Mouse (Mus musculus) midbrain, embryonic 15.5 days (tissue): ENCODE results near the gene Nfat5. TPM values are rescaled to one million over a fixed set of nuclear protein-coding genes. Genes with fewer than 3 reads are reported as not detected.

Experiments
- ATAC-seq: fragments of 200-750 bp; cut with Nextera tagmentation; replicated peaks from 2 replicates; pipeline ENCODE4 v1.8.0; 2017; ENCODE audit warnings: moderate TSS enrichment
- H3K27ac ChIP-seq: fragments of 300-500 bp; sonication (generic); 2 replicates; pipeline ENCODE4 v1.5.1; 2015; ENCODE audit warnings: mild to moderate bottlenecking, inconsistent platforms
- H3K27me3 ChIP-seq: fragments of 300-500 bp; sonication (generic); replicated peaks from 2 replicates; pipeline ENCODE4 v1.6.1; 2015; ENCODE audit warnings: inconsistent platforms
- H3K36me3 ChIP-seq: fragments of 300-500 bp; sonication (generic); replicated peaks from 2 replicates; pipeline ENCODE4 v1.6.1; 2015; ENCODE audit warnings: inconsistent platforms
- H3K4me1 ChIP-seq: fragments of 300-500 bp; sonication (generic); 2 replicates; pipeline ENCODE4 v1.6.1; 2015; ENCODE audit warnings: inconsistent platforms
- H3K4me2 ChIP-seq: fragments of 300-500 bp; sonication (generic); 2 replicates; pipeline ENCODE4 v1.6.1; 2015; ENCODE audit warnings: inconsistent platforms, mild to moderate bottlenecking, moderate library complexity
- H3K4me3 ChIP-seq: fragments of 300-500 bp; sonication (generic); 2 replicates; pipeline ENCODE4 v1.5.1; 2015; ENCODE audit warnings: mild to moderate bottlenecking, inconsistent platforms
- H3K9ac ChIP-seq: fragments of 300-500 bp; sonication (generic); 2 replicates; pipeline ENCODE4 v1.6.1; 2015; ENCODE audit warnings: mild to moderate bottlenecking, inconsistent platforms
- H3K9me3 ChIP-seq: fragments of 300-500 bp; sonication (generic); 2 replicates; pipeline ENCODE4 v1.6.1; 2016; ENCODE audit warnings: inconsistent platforms
- WGBS: fragments of 180-500 bp; shearing (Covaris S2); methylation state at CpG from one replicate; pipeline ENCODE4 v1.1.7; 2015; ENCODE audit warnings: mixed read lengths; 5-methylcytosine and 5-hydroxymethylcytosine counted together
- polyA plus RNA-seq: library from polyadenylated mRNA; unstranded; fragments of >200 nt; fragmentation: Nextera tagmentation; extraction: Ambion mirVana; gene quantifications from 2 replicates; pipeline ENCODE4 v1.2.1, GENCODE M21; 2015

Nfat5 gene
- polyA plus RNA-seq, 1 experiment from 2014 or later = 12.3 TPM

GRCm38 (mm10) chr8:107295450-107295849 is 2.2 kb downstream of the Nfat5 start:
- Histone ChIP-seq H3K27me3 (no peaks in the 10 kb centered on the region), H3K4me3 (no peak overlapping the region), H3K9me3 (no peaks in the 10 kb centered on the region), H3K27ac (no peak overlapping the region), H3K4me1 (peaks cover 28% of the 10 kb centered on the region), H3K9ac (no peak overlapping the region), H3K4me2 (peak overlapping the region; percentile 63; the same call in 1 of the 2 replicates), H3K36me3 (no peaks in the 10 kb centered on the region)
- ATAC-seq = no peak
- WGBS = 63% methylated on average over 1 of the region's 1 CpGs

- Histone ChIP-seq H3K27me3 (no peaks in the 10 kb centered on the region), H3K9me3 (no peaks in the 10 kb centered on the region), H3K4me2 (no peak overlapping the region), H3K27ac (no peak overlapping the region), H3K36me3 (no peaks in the 10 kb centered on the region), H3K4me3 (no peak overlapping the region), H3K4me1 (no peaks in the 10 kb centered on the region), H3K9ac (no peak overlapping the region)
- no peak for ATAC-seq
Measured at GRCm38 (mm10) chr8:107311876-107312275, 18.6 kb downstream of the Nfat5 start.

GRCm38 (mm10) chr8:107324142-107324541 is 30.9 kb downstream of the Nfat5 start:
- no peaks in the 10 kb centered on the region for H3K4me1 ChIP-seq
- no peak for ATAC-seq
- H3K27ac ChIP-seq = no peak overlapping the region
- H3K4me3 ChIP-seq = no peak overlapping the region
- no peak overlapping the region for H3K4me2 ChIP-seq
- H3K9me3 ChIP-seq = no peaks in the 10 kb centered on the region
- 0% methylated on average over 1 of the region's 1 CpGs for WGBS
- H3K27me3 ChIP-seq = no peaks in the 10 kb centered on the region
- H3K36me3 ChIP-seq = no peaks in the 10 kb centered on the region
- H3K9ac ChIP-seq = no peak overlapping the region

- no peak overlapping the region for H3K27ac ChIP-seq
- WGBS = 79% methylated on average over 1 of the region's 1 CpGs
- H3K4me1 ChIP-seq = no peaks in the 10 kb centered on the region
- no peaks in the 10 kb centered on the region for H3K27me3 ChIP-seq
- H3K9me3 ChIP-seq = no peaks in the 10 kb centered on the region
- no peaks in the 10 kb centered on the region for H3K36me3 ChIP-seq
- H3K4me3 ChIP-seq = no peak overlapping the region
- H3K9ac ChIP-seq = no peak overlapping the region
- ATAC-seq = no peak
- H3K4me2 ChIP-seq = no peak overlapping the region
Measured at GRCm38 (mm10) chr8:107329595-107329994, 36.3 kb downstream of the Nfat5 start.

GRCm38 (mm10) chr8:107336480-107336879 is 43.2 kb downstream of the Nfat5 start:
- ATAC-seq = no peak
- H3K27ac ChIP-seq = no peak overlapping the region
- no peaks in the 10 kb centered on the region for H3K4me1 ChIP-seq
- no peaks in the 10 kb centered on the region for H3K27me3 ChIP-seq
- H3K9me3 ChIP-seq = no peaks in the 10 kb centered on the region
- WGBS = 100% methylated on average over 1 of the region's 1 CpGs
- no peak overlapping the region for H3K4me3 ChIP-seq
- no peak overlapping the region for H3K4me2 ChIP-seq
- no peak overlapping the region for H3K9ac ChIP-seq
- H3K36me3 ChIP-seq = no peaks in the 10 kb centered on the region

- Histone ChIP-seq H3K4me2 (no peak overlapping the region), H3K9me3 (no peaks in the 10 kb centered on the region), H3K9ac (no peak overlapping the region), H3K4me1 (no peaks in the 10 kb centered on the region), H3K36me3 (peaks cover 52% of the 10 kb centered on the region), H3K27me3 (no peaks in the 10 kb centered on the region), H3K4me3 (no peak overlapping the region), H3K27ac (no peak overlapping the region)
- no peak for ATAC-seq
- 88% methylated on average over 4 of the region's 4 CpGs for WGBS
Measured at GRCm38 (mm10) chr8:107370311-107370710, 77.0 kb downstream of the Nfat5 start.

- Histone ChIP-seq H3K4me3 (no peak overlapping the region), H3K27me3 (no peaks in the 10 kb centered on the region), H3K4me2 (no peak overlapping the region), H3K27ac (no peak overlapping the region), H3K36me3 (peaks cover 13% of the 10 kb centered on the region; the same call in 1 of the 2 replicates), H3K4me1 (no peaks in the 10 kb centered on the region), H3K9me3 (no peaks in the 10 kb centered on the region), H3K9ac (no peak overlapping the region)
- WGBS = 90% methylated on average over 3 of the region's 3 CpGs
- no peak for ATAC-seq
Measured at GRCm38 (mm10) chr8:107377346-107377745, 84.1 kb downstream of the Nfat5 start.

GRCm38 (mm10) chr8:107380734-107381133 is 87.5 kb downstream of the Nfat5 start:
- Histone ChIP-seq H3K4me2 (no peak overlapping the region), H3K27me3 (no peaks in the 10 kb centered on the region), H3K9ac (no peak overlapping the region), H3K4me1 (no peaks in the 10 kb centered on the region), H3K4me3 (no peak overlapping the region), H3K9me3 (no peaks in the 10 kb centered on the region), H3K36me3 (peaks cover 11% of the 10 kb centered on the region; the same call in 1 of the 2 replicates), H3K27ac (no peak overlapping the region)
- WGBS = 94% methylated on average over 8 of the region's 8 CpGs
- ATAC-seq = no peak

GRCm38 (mm10) chr8:107381666-107382065 is 88.4 kb downstream of the Nfat5 start:
- H3K9ac ChIP-seq = no peak overlapping the region

GRCm38 (mm10) chr8:107382898-107383297 is 89.6 kb downstream of the Nfat5 start:
- WGBS = 77% methylated on average over 4 of the region's 4 CpGs
- Histone ChIP-seq H3K36me3 (peaks cover 11% of the 10 kb centered on the region; the same call in 1 of the 2 replicates), H3K4me3 (no peak overlapping the region), H3K9ac (no peak overlapping the region), H3K27ac (no peak overlapping the region), H3K9me3 (no peaks in the 10 kb centered on the region), H3K27me3 (no peaks in the 10 kb centered on the region), H3K4me1 (no peaks in the 10 kb centered on the region), H3K4me2 (no peak overlapping the region)
- ATAC-seq = no peak

More at GRCm38 (mm10) chr8:107381666-107382065, 88.4 kb downstream of the Nfat5 start:
- ATAC-seq = no peak
- no peak overlapping the region for H3K27ac ChIP-seq
- no peaks in the 10 kb centered on the region for H3K4me1 ChIP-seq
- 95% methylated on average over 4 of the region's 4 CpGs for WGBS
- H3K4me3 ChIP-seq = no peak overlapping the region
- peaks cover 11% of the 10 kb centered on the region; the same call in 1 of the 2 replicates for H3K36me3 ChIP-seq
- no peaks in the 10 kb centered on the region for H3K9me3 ChIP-seq
- no peaks in the 10 kb centered on the region for H3K27me3 ChIP-seq
- no peak overlapping the region for H3K4me2 ChIP-seq

- Histone ChIP-seq H3K4me2 (no peak overlapping the region), H3K9me3 (no peaks in the 10 kb centered on the region), H3K4me3 (no peak overlapping the region), H3K4me1 (no peaks in the 10 kb centered on the region), H3K27me3 (no peaks in the 10 kb centered on the region), H3K9ac (no peak overlapping the region), H3K27ac (no peak overlapping the region), H3K36me3 (0 out of 2 replicates have a peak, but pooled peaks cover 6% of the 10 kb centered on the region)
- ATAC-seq = no peak
- WGBS = 65% methylated on average over 5 of the region's 5 CpGs
Measured at GRCm38 (mm10) chr8:107384651-107385050, 91.4 kb downstream of the Nfat5 start.

GRCm38 (mm10) chr8:107385063-107385462 is 91.8 kb downstream of the Nfat5 start:
- H3K4me1 ChIP-seq = no peaks in the 10 kb centered on the region
- no peak overlapping the region for H3K27ac ChIP-seq
- no peaks in the 10 kb centered on the region for H3K27me3 ChIP-seq
- 0 out of 2 replicates have a peak, but pooled peaks cover 4% of the 10 kb centered on the region for H3K36me3 ChIP-seq
- no peak overlapping the region for H3K9ac ChIP-seq
- no peak for ATAC-seq
- H3K9me3 ChIP-seq = no peaks in the 10 kb centered on the region
- H3K4me3 ChIP-seq = no peak overlapping the region
- 94% methylated on average over 2 of the region's 2 CpGs for WGBS
- no peak overlapping the region for H3K4me2 ChIP-seq

- no peaks in the 10 kb centered on the region for H3K27me3 ChIP-seq
- H3K4me3 ChIP-seq = no peak overlapping the region
- no peak for ATAC-seq
- H3K9me3 ChIP-seq = no peaks in the 10 kb centered on the region
- H3K36me3 ChIP-seq = no peaks in the 10 kb centered on the region
- no peak overlapping the region for H3K4me2 ChIP-seq
- H3K27ac ChIP-seq = no peak overlapping the region
- WGBS = 58% methylated on average over 5 of the region's 5 CpGs
- no peaks in the 10 kb centered on the region for H3K4me1 ChIP-seq
- H3K9ac ChIP-seq = no peak overlapping the region
Measured at GRCm38 (mm10) chr8:107386171-107386570, 92.9 kb downstream of the Nfat5 start.
